Mouse (Mus musculus): Measurements from ENCODE around the gene Pkig. TPM values are rescaled to one million over a fixed set of nuclear protein-coding genes. Genes with fewer than 3 reads are reported as not detected.

Pkig gene
- polyA plus RNA-seq, 1 experiment: 152 TPM

- WGBS: 15% methylated on average over 1 of the region's 1 CpGs
- Histone ChIP-seq H3K4me1 (ENCODE audit: control insufficient read depth, insufficient read depth, low read length) (peaks cover 2% of the 10 kb centered on the region; the same call in 1 of the 2 replicates), H3K27ac (ENCODE audit: control insufficient read depth, insufficient read depth, low read depth, low read length, poor library complexity) (no peak overlapping the region), H3K4me3 (replicated peaks; ENCODE audit: control insufficient read depth, low read depth, low read length) (no peak overlapping the region)
- no peak for TF ChIP-seq CTCF (IDR thresholded peaks at IDR 0.05; ENCODE audit: control insufficient read depth, insufficient read depth, low read length)
- no peak for TF ChIP-seq POLR2A (IDR thresholded peaks at IDR 0.05; ENCODE audit: borderline replicate concordance, control insufficient read depth, low read depth, low read length)
Observed at GRCm38 (mm10) chr2:163766890-163767289, 108.7 kb downstream of the Pkig start.

GRCm38 (mm10) chr2:163770731-163771130 lies 112.5 kb downstream of the Pkig start:
- TF ChIP-seq CTCF (IDR thresholded peaks at IDR 0.05; ENCODE audit: control insufficient read depth, insufficient read depth, low read length): no peak
- no peak for TF ChIP-seq POLR2A (IDR thresholded peaks at IDR 0.05; ENCODE audit: borderline replicate concordance, control insufficient read depth, low read depth, low read length)
- no peak overlapping the region for H3K4me3 ChIP-seq (replicated peaks; ENCODE audit: control insufficient read depth, low read depth, low read length)
- peaks cover 2% of the 10 kb centered on the region; the same call in 1 of the 2 replicates for H3K4me1 ChIP-seq (ENCODE audit: control insufficient read depth, insufficient read depth, low read length)
- H3K27ac ChIP-seq (ENCODE audit: control insufficient read depth, insufficient read depth, low read depth, low read length, poor library complexity): no peak overlapping the region
- whole genome bisulfite sequencing: 84% methylated on average over 8 of the region's 8 CpGs

Other genes starting within 250 kb of the Pkig start
- 34.1 and 70.4 TPM in 2 replicates for gene Oser1, start 233.7 kb upstream of the Pkig start, polyA plus RNA-seq (2011; ENCODE audit: insufficient read depth, insufficient read length, low replicate concordance, missing spikeins)
- gene Gdap1l1, start 219.9 kb upstream of the Pkig start, polyA plus RNA-seq (2011; ENCODE audit: insufficient read depth, insufficient read length, low replicate concordance, missing spikeins): not detected in 2 replicates
- gene Fitm2, start 185.8 kb upstream of the Pkig start, polyA plus RNA-seq (2011; ENCODE audit: insufficient read depth, insufficient read length, low replicate concordance, missing spikeins): 1.6 and 4.5 TPM in 2 replicates
- gene R3hdml, start 166.1 kb upstream of the Pkig start, polyA plus RNA-seq (2011; ENCODE audit: insufficient read depth, insufficient read length, low replicate concordance, missing spikeins): not detected in 2 replicates
- gene Hnf4a, start 151.6 kb upstream of the Pkig start, polyA plus RNA-seq (2011; ENCODE audit: insufficient read depth, insufficient read length, low replicate concordance, missing spikeins): 1.1 and 3.0 TPM in 2 replicates
- gene Ttpal, start 56.1 kb upstream of the Pkig start, polyA plus RNA-seq (2011; ENCODE audit: insufficient read depth, insufficient read length, low replicate concordance, missing spikeins): 11.5 and 19.8 TPM in 2 replicates
- 328 and 366 TPM in 2 replicates for gene Serinc3, start 13.3 kb upstream of the Pkig start, polyA plus RNA-seq (2011; ENCODE audit: insufficient read depth, insufficient read length, low replicate concordance, missing spikeins)
- gene Ada, start 91.9 kb downstream of the Pkig start, polyA plus RNA-seq (2011; ENCODE audit: insufficient read depth, insufficient read length, low replicate concordance, missing spikeins): 4.0 and 14.9 TPM in 2 replicates
- 3.1 and 12.3 TPM in 2 replicates for gene Ccn5, start 162.5 kb downstream of the Pkig start, polyA plus RNA-seq (2011; ENCODE audit: insufficient read depth, insufficient read length, low replicate concordance, missing spikeins)
- not detected in 2 replicates for gene Kcnk15, start 195.3 kb downstream of the Pkig start, polyA plus RNA-seq (2011; ENCODE audit: insufficient read depth, insufficient read length, low replicate concordance, missing spikeins)